Mouse (Mus musculus) lung, adult 2 months (tissue): ENCODE measurements around the gene Prkch.
A peak's percentile ranks its signal among the peaks of the same experiment; 100 is the strongest.

ENCODE experiments used
- CTCF ChIP-seq: fragments of 200-500 bp; IDR thresholded peaks from 2 replicates; pipeline ENCODE4 v1.5.1; 2011; ENCODE audit warnings: mild to moderate bottlenecking, low read length, control low read depth; ENCODE audit not compliant: insufficient read depth
- POLR2A ChIP-seq: fragments of 200-500 bp; IDR thresholded peaks from 2 replicates; pipeline ENCODE4 v1.6.1; 2011; ENCODE audit warnings: low read depth, mild to moderate bottlenecking, control low read depth, low read length, borderline replicate concordance; ENCODE audit errors: extremely low read depth

GRCm38 (mm10) chr12:73687077-73688035, 102.8 kb downstream of the Prkch start:
- TF ChIP-seq POLR2A = no peak
- TF ChIP-seq CTCF = peak; percentile 75
